20 mouse cellular contexts compared by ENCODE assay signal in the genomic region with DNA sequence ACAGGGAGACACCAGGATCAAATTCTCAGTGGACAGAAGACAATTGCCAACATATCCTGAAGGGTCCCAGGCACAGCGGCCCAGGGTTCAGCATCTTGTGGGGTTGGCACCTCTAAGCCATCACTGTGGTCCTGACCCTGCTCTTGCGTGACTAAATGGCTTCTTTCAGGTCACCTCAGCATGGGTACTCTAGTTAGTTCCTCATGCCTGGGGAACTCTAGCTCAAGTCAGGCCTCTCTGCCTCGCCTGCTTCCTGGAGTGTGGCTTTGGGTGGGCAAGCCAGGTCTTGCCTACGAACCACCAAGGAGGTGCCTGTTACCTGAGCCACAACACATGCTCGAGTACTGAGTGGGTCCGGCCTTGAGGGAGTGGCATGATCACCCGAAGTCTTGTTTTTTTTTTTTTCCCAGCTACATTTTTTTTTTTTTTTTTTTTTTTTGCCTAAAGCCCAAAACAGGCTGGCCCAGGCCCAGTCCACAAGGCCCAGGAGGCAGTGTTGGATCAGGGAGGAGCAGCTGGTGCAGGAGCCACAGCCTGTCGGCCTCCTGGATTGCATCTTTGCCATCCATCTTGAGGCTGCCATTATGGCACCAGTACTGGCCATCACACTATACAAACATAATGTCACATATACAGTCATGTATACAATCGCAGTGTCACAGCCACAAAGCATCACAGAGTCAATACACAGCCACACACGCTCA. TPM values are rescaled to one million over a fixed set of nuclear protein-coding genes. Genes with fewer than 3 reads are reported as not detected.
DNase-seq lines count a peak whose midpoint lies in the region; ATAC-seq and TF ChIP-seq lines count a peak whose summit lies in the region.
"Had no signal": no experiment of that assay in that cellular context is flagged by ENCODE, and none has a peak within 500 bp of the region (broad histone marks: within the 10 kb centered on the region; RNA-seq: fewer than 3 reads in every experiment).

No protein-coding gene starts in this region.

- peak; percentile 63 for DNase-seq in 3T3-L1 (ENCODE audit: low read depth, low spot score)
- peak; percentile 22 for DNase-seq in A20 (ENCODE audit: low read depth, low spot score)
- DNase-seq in embryonic facial prominence, embryonic 11.5 days (ENCODE audit: low spot score), result peak; percentile 10
- no peak for DNase-seq in heart, adult 11 months
- DNase-seq in frontal cortex, adult 2 months (ENCODE audit: extremely low spot score in 1 of 2, low spot score in 1 of 2), result no peak
- no peak for DNase-seq in heart, postnatal 4 days
- no peak for DNase-seq in cerebellum, adult 18-20 months
- DNase-seq: cerebellum, adult 11 months; heart, postnatal 36 days; right cerebral cortex, postnatal 4 days had no signal

- H3K4me3 ChIP-seq in embryonic facial prominence, embryonic 11.5 days (ENCODE audit: low read depth, low read length), result no peak overlapping the region
- H3K4me3 ChIP-seq in myocyte, result no peak overlapping the region
- H3K4me3 ChIP-seq: midbrain, embryonic 10.5 days had no signal

- no peak overlapping the region for H3K27ac ChIP-seq in embryonic facial prominence, embryonic 11.5 days (replicated peaks; ENCODE audit: low read depth, low read length)
- H3K27ac ChIP-seq: kidney, postnatal 0 days; midbrain, embryonic 10.5 days had no signal

- no peak for TF ChIP-seq POLR2A in myocyte (IDR thresholded peaks at IDR 0.05; ENCODE audit: insufficient read length, low read depth)

- no peaks in the 10 kb centered on the region for H3K27me3 ChIP-seq in embryonic facial prominence, embryonic 11.5 days (ENCODE audit: control insufficient read depth, insufficient read depth, low read length)
- no peaks in the 10 kb centered on the region for H3K27me3 ChIP-seq in myocyte (ENCODE audit: control insufficient read depth, insufficient read depth, insufficient read length)

- no peaks in the 10 kb centered on the region for H3K79me2 ChIP-seq in myocyte (ENCODE audit: control insufficient read depth, insufficient read depth)

- H3K4me2 ChIP-seq in embryonic facial prominence, embryonic 11.5 days (ENCODE audit: low read depth, low read length), result no peak overlapping the region
- peak overlapping the region; percentile 63 for H3K4me2 ChIP-seq in myocyte (ENCODE audit: low read depth)
- H3K4me2 ChIP-seq: liver, embryonic 11.5 days had no signal

- ATAC-seq in embryonic facial prominence, embryonic 11.5 days (replicated peaks; ENCODE audit: insufficient number of reproducible peaks, low FRiP score, low TSS enrichment, low read depth), result no peak

- H3K36me3 ChIP-seq in embryonic facial prominence, embryonic 11.5 days (replicated peaks; ENCODE audit: control insufficient read depth, insufficient read depth, low read depth, low read length), result no peaks in the 10 kb centered on the region
- H3K36me3 ChIP-seq in myocyte (ENCODE audit: control insufficient read depth, insufficient read depth), result no peaks in the 10 kb centered on the region
- H3K36me3 ChIP-seq: G1E; midbrain, embryonic 10.5 days had no signal

- H3ac ChIP-seq in myocyte (ENCODE audit: control insufficient read depth, insufficient read length), result no peak overlapping the region

- H3K4me1 ChIP-seq in embryonic facial prominence, embryonic 11.5 days (ENCODE audit: control insufficient read depth, insufficient read depth, low read length), result no peaks in the 10 kb centered on the region

- H3K9ac ChIP-seq in embryonic facial prominence, embryonic 11.5 days (replicated peaks; ENCODE audit: low read length), result no peak overlapping the region

- H3K9me3 ChIP-seq in embryonic facial prominence, embryonic 11.5 days (replicated peaks; ENCODE audit: control insufficient read depth, low read length), result no peaks in the 10 kb centered on the region
- H3K9me3 ChIP-seq: G1E; midbrain, embryonic 10.5 days had no signal

- 71% methylated on average over 10 of the region's 10 CpGs for WGBS in embryonic facial prominence, embryonic 11.5 days

TF ChIP-seq in myocyte, 11 proteins besides CTCF, POLR2A, EP300 and RAD21:
- no peak for TF ChIP-seq TCF3 (IDR thresholded peaks at IDR 0.05; ENCODE audit: insufficient read length, low read depth)
- peak in 1 of 3 experiments; percentile 61 for TF ChIP-seq MYOG (IDR thresholded peaks at IDR 0.05; ENCODE audit: control insufficient read depth in 1 of 3, insufficient read depth in 1 of 3, insufficient read length in 2 of 3, low read depth in 2 of 3)
- TF ChIP-seq MYOD1 (IDR thresholded peaks at IDR 0.05; ENCODE audit: control insufficient read depth in 1 of 3, insufficient read length in 2 of 3, low read depth in 2 of 3), result peak in 1 of 3 experiments; percentile 69
- no peak for TF ChIP-seq USF1 (IDR thresholded peaks at IDR 0.05; ENCODE audit: low read depth)

RNA-seq across cellular contexts. Expression of a gene that starts 8.2 kb away (rescaled TPM):
- polyA plus RNA-seq in embryonic facial prominence, embryonic 11.5 days (2014; fragmentation: Nextera tagmentation; extraction: Ambion mirVana), result 0.21 and 0.36 TPM in 2 replicates
- polyA plus RNA-seq in myocyte (2012; fragmentation: generic; extraction: Trizol), result 0.13 TPM
- 1.0 and 1.2 TPM in 2 replicates for polyA plus RNA-seq in frontal cortex, adult 2 months (2012; rRNA removed)
- not detected for total RNA-seq in heart, postnatal 4 days (2021)
- total RNA-seq: heart, adult 8-10 months; heart, postnatal 36 days had no signal
- polyA plus RNA-seq: G1E; intestine, embryonic 14.5 days; liver, embryonic 11.5 days had no signal

RNA-seq across cellular contexts. Expression of a gene that starts 22.0 kb away (rescaled TPM):
- 1.2 and 1.7 TPM in 2 replicates for polyA plus RNA-seq in embryonic facial prominence, embryonic 11.5 days (2014; fragmentation: Nextera tagmentation; extraction: Ambion mirVana)
- polyA plus RNA-seq in myocyte (2012; fragmentation: generic; extraction: Trizol), result 2.3 TPM
- polyA plus RNA-seq in frontal cortex, adult 2 months (2012; rRNA removed), result 6.4 and 7.7 TPM in 2 replicates
- under 1 TPM; 0.38 to 0.90 TPM for total RNA-seq in heart, postnatal 4 days (2021)

RNA-seq across cellular contexts. Expression of a gene that starts 26.8 kb away (rescaled TPM):
- polyA plus RNA-seq in embryonic facial prominence, embryonic 11.5 days (2014; fragmentation: Nextera tagmentation; extraction: Ambion mirVana), result 0.29 TPM in 1 of 2 replicates, not detected in the other
- polyA plus RNA-seq in myocyte (2012; fragmentation: generic; extraction: Trizol), result not detected
- polyA plus RNA-seq in frontal cortex, adult 2 months (2012; rRNA removed), result 0.18 TPM in 1 of 2 replicates, not detected in the other
- total RNA-seq in heart, postnatal 4 days (2021), result not detected
- total RNA-seq: adrenal gland, postnatal 4 days; G1E; heart, adult 8-10 months; heart, postnatal 36 days; left cerebral cortex, postnatal 10 days had no signal
- polyA plus RNA-seq: forebrain, embryonic 11.5 days; G1E; intestine, embryonic 14.5 days; kidney, postnatal 0 days; liver, embryonic 11.5 days had no signal

Comparison
In these comparisons a context has a peak if more than half of its experiments do, and no peak if none do; other contexts are left out.
1. DNase-seq: peak in 3T3-L1 (single experiment), A20 (single experiment) and embryonic facial prominence, embryonic 11.5 days (single experiment); none in heart, adult 11 months (single experiment), frontal cortex, adult 2 months (0 of 2), heart, postnatal 4 days (single experiment) and cerebellum, adult 18-20 months (0 of 2).